Mouse (Mus musculus) T-cell, adult 2 months (primary cell): ENCODE measurements around the gene Dnajc22.
A peak's percentile ranks its signal among the peaks of the same experiment; 100 is the strongest.

Source experiments
- DNase-seq: peaks from one replicate; pipeline ENCODE4 v3.0.0; 2022; ENCODE audit warnings: low spot score

Gene Dnajc22

DNA sequence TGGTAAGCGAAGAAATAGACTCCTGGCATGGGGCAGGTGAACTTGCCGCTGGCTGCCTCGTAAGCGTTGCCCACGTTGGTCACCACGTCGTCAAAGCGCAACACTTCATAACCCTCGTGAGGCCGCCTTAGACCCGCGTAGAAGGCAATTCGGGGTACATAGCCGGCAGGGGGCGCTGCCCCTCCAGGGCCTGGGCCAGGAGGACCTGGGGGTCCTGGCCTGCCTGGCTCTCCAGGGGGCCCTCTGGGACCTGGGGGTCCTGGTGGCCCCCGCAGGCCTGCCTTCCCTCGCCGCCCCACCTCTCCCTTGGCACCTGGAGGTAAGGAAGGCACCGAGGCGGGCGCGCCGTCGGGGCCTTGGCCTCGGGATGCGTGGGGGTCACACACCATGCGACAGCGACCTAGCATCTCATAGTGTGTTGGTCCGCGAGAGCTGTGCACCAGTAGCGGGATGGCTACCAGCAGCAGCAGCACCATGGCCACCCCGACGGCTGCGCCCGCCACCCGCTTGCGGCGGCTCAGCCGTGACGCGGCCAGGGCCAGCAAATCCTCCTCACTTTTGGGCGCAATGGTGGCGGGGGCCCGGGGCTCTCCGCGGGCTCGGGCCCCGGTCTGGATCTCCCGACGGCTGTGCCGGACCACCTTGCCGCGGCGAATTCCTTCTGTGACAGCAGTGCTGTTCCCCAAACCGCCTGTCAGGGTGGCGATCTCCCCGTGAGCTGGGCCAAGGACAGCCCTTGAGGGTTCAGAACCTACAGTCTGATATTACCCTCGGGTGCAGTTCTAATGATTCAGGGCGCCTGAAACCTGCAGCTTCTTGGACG is 5.5 kb upstream of the Dnajc22 start, which contains the start of gene C1ql4:
Gene C1ql4, minus strand, starts transcription at position 565 of the 823 bp plus-strand sequence.
- DNase-seq: peak; percentile 37

DNA sequence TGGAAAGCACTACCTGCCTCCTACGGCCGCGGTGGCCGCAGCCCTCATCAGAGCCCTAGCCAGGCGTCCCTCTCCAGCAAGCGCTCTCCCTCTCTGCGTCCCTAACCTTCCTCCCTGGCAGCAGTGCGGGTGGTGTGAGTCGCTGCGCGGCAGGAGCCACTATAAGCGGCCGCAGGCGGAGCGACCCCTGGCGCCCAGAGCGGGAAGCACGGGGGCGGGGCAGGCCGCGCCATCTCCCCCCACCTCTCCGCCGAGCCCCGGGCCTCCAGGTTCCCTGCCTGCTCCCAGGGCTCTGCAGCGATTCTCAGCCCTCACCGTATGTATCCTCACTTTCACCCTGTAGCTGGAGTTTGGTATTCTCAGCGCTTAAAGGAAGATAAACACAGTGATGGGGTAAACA is 4.7 kb upstream of the Dnajc22 start:
- DNase-seq: peak; percentile 80

GRCm38 (mm10) chr15:99089069-99089468 is 3.9 kb upstream of the Dnajc22 start:
- DNase-seq: no peak

- DNase-seq: no peak
Measured at GRCm38 (mm10) chr15:99093291-99094258, 605 bp downstream of the Dnajc22 start.

DNA sequence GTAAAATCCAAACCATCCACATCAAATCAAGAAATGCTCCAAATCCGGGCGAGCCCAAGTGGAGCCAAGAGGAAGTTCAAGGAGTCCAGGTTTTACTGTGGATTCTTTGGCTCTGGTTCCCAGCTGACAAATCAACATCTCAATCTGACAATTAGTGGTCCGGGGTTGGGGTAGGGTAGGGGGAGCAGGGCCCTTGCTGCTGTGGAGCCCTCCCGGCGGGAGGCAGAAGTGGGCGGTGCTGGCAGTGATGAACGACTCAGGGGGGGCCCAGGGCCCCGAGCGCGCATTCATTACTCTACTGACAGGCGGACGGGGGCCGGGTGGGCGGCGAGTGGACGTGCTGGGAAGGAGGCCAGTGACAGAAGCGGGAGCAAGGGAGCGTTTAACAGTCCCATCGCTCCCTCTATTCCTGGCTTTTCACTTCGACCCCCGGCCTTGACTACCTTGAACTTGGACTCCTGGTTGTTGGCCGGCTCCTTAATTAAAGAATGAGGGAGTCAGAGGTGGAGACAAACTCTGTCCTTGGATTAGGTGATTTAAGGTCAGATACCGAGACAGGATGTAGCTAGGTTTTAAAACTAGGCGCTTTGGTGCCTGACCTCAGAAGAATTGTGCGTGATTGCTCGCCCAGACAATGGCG is 1.8 kb downstream of the Dnajc22 start:
- no peak for DNase-seq

DNA sequence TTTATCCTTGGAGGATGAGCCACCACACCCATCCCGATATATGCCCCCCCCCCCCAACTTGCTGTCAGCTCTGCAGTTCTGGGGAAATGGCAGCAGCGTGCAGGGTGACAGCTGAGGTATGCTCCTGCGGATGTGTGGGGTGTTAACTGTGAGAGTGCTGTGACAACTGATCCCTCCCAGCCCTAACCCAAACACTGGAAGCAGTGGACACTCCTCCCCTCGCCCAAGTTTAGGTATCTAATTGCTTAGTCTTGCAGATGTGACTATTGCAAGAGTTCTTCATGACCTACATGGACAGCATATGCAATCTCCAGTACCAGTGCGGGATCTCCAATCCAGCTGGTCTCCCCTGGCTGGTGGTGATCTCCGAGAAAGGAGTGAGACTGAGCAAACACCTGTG is 2.4 kb downstream of the Dnajc22 start:
- DNase-seq: no peak

- DNase-seq: no peak
Measured at GRCm38 (mm10) chr15:99096061-99096793, 3.3 kb downstream of the Dnajc22 start.

DNA sequence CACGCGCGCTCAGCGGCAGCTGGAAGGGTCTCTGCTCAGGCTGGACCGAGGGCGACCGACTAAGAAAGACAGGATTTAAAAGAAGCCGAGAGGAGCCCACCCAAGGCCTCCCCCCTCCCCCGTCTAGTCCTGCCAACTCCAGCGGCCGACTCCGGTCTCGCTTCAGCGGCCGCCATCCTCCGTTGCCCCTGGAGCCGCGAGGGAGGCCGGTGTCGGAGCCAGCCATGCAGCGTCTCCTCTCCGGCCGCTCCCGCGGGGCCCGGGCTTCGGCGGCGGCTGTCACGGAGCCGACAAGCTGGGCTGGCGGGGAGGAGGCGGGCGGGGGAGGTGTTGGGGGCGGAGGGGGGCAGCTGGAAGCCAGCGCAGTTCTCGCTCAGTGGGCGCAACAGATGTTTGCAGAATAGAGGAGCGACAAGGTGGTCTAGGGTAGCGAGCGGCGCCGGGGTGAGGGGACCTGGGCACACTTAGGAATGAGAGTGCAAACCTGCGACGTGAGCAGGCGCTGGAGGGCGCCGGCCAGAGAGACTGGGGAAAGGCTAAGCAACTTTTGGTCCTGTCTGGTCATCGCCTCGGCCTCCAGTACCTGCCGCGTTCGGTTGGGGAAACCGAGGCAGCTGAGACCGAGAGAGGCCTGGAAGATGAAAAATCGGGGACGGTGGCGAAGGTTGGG is 4.0 kb downstream of the Dnajc22 start:
- DNase-seq: no peak

- DNase-seq: no peak
Measured at GRCm38 (mm10) chr15:99097840-99098492, 5.0 kb downstream of the Dnajc22 start.

DNA sequence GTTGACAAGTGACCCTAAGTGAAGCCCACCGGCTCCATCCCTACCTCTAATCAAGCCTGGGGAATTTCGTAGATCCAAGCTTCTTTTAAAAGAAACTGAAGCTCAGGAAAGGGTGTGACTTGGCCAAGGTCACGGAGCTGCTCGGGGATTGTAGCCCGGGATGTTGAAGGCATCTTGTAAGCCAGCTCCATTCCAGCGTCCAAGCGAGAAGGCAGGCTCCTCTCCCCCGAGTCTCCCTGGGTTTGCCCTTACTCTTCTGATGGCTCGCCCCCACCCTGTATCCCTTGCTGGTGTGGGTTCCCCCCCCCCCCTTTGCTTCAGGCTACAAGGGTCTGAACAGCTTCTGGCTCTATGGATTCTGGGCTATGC is 5.5 kb downstream of the Dnajc22 start:
- no peak for DNase-seq

GRCm38 (mm10) chr15:99099139-99099556 is 6.2 kb downstream of the Dnajc22 start:
- DNase-seq: peak; percentile 13

DNA sequence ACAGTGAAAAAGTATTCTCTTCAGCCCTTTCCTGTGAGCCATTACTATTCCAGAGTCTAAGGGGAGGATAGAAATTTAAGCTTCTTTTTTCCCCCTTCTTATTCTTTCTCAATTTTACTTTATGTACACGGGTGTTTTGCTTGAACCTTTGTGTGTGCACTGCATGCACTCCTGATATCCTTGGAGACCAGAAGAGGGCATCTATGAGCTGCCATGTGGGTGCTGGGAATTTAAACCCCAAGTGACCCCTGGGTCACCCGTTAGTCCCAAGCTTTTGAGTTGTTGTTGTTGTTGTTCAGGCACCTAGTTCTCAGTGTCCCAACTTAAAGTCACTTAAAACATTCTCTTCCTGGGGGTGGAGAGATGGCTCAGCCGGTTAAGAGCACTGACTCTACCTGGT is 7.0 kb downstream of the Dnajc22 start:
- DNase-seq: no peak

GRCm38 (mm10) chr15:99105238-99105637 is 12.3 kb downstream of the Dnajc22 start:
- no peak for DNase-seq

GRCm38 (mm10) chr15:99107866-99108265 is 14.9 kb downstream of the Dnajc22 start:
- DNase-seq: no peak

- no peak for DNase-seq
Measured at GRCm38 (mm10) chr15:99111139-99111538, 18.2 kb downstream of the Dnajc22 start.

- DNase-seq: no peak
Measured at GRCm38 (mm10) chr15:99111809-99112208, 18.8 kb downstream of the Dnajc22 start.

- DNase-seq: no peak
Measured at GRCm38 (mm10) chr15:99112843-99113395, 19.9 kb downstream of the Dnajc22 start.

GRCm38 (mm10) chr15:99113396-99113975 is 20.5 kb downstream of the Dnajc22 start:
- no peak for DNase-seq

- no peak for DNase-seq
Measured at GRCm38 (mm10) chr15:99114312-99115064, 21.5 kb downstream of the Dnajc22 start.
